Mouse (Mus musculus) embryonic facial prominence, embryonic 11.5 days (tissue): ENCODE measurements around the gene Slc29a1. TPM values are rescaled to one million over a fixed set of nuclear protein-coding genes. Genes with fewer than 3 reads are reported as not detected.

ENCODE experiments used
- ATAC-seq: fragments of 200-750 bp; cut with Nextera tagmentation; replicated peaks from 2 replicates; pipeline ENCODE4 v1.8.0; 2017; ENCODE audit warnings: low read depth; ENCODE audit not compliant: insufficient number of reproducible peaks, low FRiP score, low TSS enrichment
- DNase-seq: peaks from one replicate; pipeline ENCODE4 v3.0.0-alpha.2; 2015; ENCODE audit warnings: low spot score
- H3K27ac ChIP-seq: fragments of 300-500 bp; sonication (generic); replicated peaks from 2 replicates; pipeline ENCODE4 v1.5.1; 2014; ENCODE audit warnings: mild to moderate bottlenecking, low read depth, low read length, control low read depth
- H3K27me3 ChIP-seq: fragments of 300-500 bp; sonication (generic); 2 replicates; pipeline ENCODE4 v1.6.1; 2014; ENCODE audit warnings: mild to moderate bottlenecking, low read length, moderate library complexity, mixed read lengths; ENCODE audit not compliant: control insufficient read depth, insufficient read depth
- H3K36me3 ChIP-seq: fragments of 300-500 bp; sonication (generic); replicated peaks from 2 replicates; pipeline ENCODE4 v1.6.1; 2014; ENCODE audit warnings: low read depth, mild to moderate bottlenecking, low read length, moderate library complexity, mixed read lengths; ENCODE audit not compliant: control insufficient read depth, insufficient read depth
- H3K4me1 ChIP-seq: fragments of 300-500 bp; sonication (generic); 2 replicates; pipeline ENCODE4 v1.6.1; 2014; ENCODE audit warnings: low read length, mixed read lengths; ENCODE audit not compliant: control insufficient read depth, insufficient read depth
- H3K4me2 ChIP-seq: fragments of 300-500 bp; sonication (generic); 2 replicates; pipeline ENCODE4 v1.6.1; 2014; ENCODE audit warnings: low read depth, mild to moderate bottlenecking, control low read depth, low read length, moderate library complexity
- H3K4me3 ChIP-seq: fragments of 300-500 bp; sonication (generic); 2 replicates; pipeline ENCODE4 v1.5.1; 2014; ENCODE audit warnings: low read depth, low read length, control low read depth
- H3K9ac ChIP-seq: fragments of 300-500 bp; sonication (generic); replicated peaks from 2 replicates; pipeline ENCODE4 v1.6.1; 2014; ENCODE audit warnings: mild to moderate bottlenecking, control low read depth, low read length
- H3K9me3 ChIP-seq: fragments of 300-500 bp; sonication (generic); replicated peaks from 2 replicates; pipeline ENCODE4 v1.6.1; 2016; ENCODE audit warnings: mild to moderate bottlenecking, low read length, inconsistent platforms, mixed read lengths; ENCODE audit not compliant: control insufficient read depth
- WGBS: fragments of 180-500 bp; shearing (Covaris S2); extraction: QIAGEN DNeasy Blood & Tissue Kit; methylation state at CpG from one replicate; pipeline ENCODE4 v1.1.7; 2014; 5-methylcytosine and 5-hydroxymethylcytosine counted together
- polyA plus RNA-seq: library from polyadenylated mRNA; unstranded; fragments of >200 nt; fragmentation: Nextera tagmentation; extraction: Ambion mirVana; gene quantifications from 2 replicates; pipeline ENCODE4 v1.2.1, GENCODE M21; 2014

The Slc29a1 gene
- polyA plus RNA-seq, 1 experiment from 2014 or later: 52.5 TPM

DNA sequence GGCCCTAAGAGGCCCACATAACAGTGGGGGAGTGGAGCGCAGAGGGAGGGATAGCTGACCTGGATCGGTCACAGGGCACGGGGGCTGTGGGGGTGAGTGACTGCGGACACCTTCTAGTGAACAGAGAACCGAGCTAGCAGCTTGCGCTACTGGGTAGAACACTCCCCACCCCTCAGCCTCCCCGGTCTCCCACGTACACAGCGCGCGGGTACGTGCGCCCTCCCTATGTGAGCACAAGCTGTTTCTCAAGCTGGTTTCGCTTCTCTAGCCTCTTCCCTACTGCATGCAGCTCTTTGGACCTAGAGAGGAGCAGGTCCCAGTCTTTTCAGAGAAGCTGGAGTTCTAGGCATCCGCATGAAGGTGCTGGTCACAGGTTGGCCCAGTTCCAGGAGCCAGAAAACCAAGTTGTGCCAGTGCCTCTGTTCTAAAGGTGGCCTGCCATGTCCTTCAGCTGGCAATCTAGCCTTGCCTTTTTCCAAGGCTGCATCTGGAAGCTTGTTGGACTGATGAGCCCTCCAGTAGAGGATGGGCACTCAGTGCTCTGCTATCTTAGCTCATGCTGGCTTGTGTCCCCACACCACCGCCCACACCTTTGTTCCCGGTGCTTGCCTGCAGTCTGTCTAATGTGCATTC, 25.2 kb downstream of the Slc29a1 start:
- Histone ChIP-seq H3K4me3 (peak overlapping the region; percentile 100), H3K9ac (peak overlapping the region; percentile 98), H3K36me3 (peaks cover 19% of the 10 kb centered on the region), H3K4me2 (peak overlapping the region; percentile 83), H3K27ac (peak overlapping the region; percentile 76), H3K27me3 (no peaks in the 10 kb centered on the region), H3K9me3 (no peaks in the 10 kb centered on the region), H3K4me1 (no peaks in the 10 kb centered on the region; the same call in 1 of the 2 replicates)
- ATAC-seq (peak; percentile 24), DNase-seq (peak; percentile 56)
- 4% methylated on average over 17 of the region's 17 CpGs for WGBS

- peak overlapping the region; percentile 94 for H3K27ac ChIP-seq
- DNase-seq (peak; percentile 96), ATAC-seq (peak; percentile 64)
- H3K4me1 ChIP-seq: no peaks in the 10 kb centered on the region; the same call in none of the 2 replicates
- H3K36me3 ChIP-seq: peaks cover 24% of the 10 kb centered on the region
- peak overlapping the region; percentile 98 for H3K9ac ChIP-seq
- WGBS: under 1% methylated on average over 18 of the region's 18 CpGs
- H3K4me3 ChIP-seq: peak overlapping the region; percentile 100
- peak overlapping the region; percentile 83 for H3K4me2 ChIP-seq
- H3K9me3 ChIP-seq: no peaks in the 10 kb centered on the region
- no peaks in the 10 kb centered on the region for H3K27me3 ChIP-seq
Observed at GRCm38 (mm10) chr17:45573780-45574123, 25.7 kb downstream of the Slc29a1 start.

GRCm38 (mm10) chr17:45573087-45573779, 26.2 kb downstream of the Slc29a1 start, which contains the start of gene Hsp90ab1:
Gene Hsp90ab1 (minus strand): TSS chr17:45573271.
- Histone ChIP-seq H3K27ac (peak within 1 kb of the TSS; percentile 94), H3K4me2 (peak within 1 kb of the TSS; percentile 83), H3K27me3 (no peaks in the 10 kb centered on the region), H3K9me3 (no peaks in the 10 kb centered on the region), H3K4me3 (peak within 1 kb of the TSS; percentile 100), H3K36me3 (peaks cover 24% of the 10 kb centered on the region), H3K9ac (peak within 1 kb of the TSS; percentile 98), H3K4me1 (no peaks in the 10 kb centered on the region; the same call in none of the 2 replicates)
- WGBS: under 1% methylated on average over 41 of the region's 41 CpGs
- DNase-seq (peak; percentile 100), ATAC-seq (peak; percentile 86)

DNA sequence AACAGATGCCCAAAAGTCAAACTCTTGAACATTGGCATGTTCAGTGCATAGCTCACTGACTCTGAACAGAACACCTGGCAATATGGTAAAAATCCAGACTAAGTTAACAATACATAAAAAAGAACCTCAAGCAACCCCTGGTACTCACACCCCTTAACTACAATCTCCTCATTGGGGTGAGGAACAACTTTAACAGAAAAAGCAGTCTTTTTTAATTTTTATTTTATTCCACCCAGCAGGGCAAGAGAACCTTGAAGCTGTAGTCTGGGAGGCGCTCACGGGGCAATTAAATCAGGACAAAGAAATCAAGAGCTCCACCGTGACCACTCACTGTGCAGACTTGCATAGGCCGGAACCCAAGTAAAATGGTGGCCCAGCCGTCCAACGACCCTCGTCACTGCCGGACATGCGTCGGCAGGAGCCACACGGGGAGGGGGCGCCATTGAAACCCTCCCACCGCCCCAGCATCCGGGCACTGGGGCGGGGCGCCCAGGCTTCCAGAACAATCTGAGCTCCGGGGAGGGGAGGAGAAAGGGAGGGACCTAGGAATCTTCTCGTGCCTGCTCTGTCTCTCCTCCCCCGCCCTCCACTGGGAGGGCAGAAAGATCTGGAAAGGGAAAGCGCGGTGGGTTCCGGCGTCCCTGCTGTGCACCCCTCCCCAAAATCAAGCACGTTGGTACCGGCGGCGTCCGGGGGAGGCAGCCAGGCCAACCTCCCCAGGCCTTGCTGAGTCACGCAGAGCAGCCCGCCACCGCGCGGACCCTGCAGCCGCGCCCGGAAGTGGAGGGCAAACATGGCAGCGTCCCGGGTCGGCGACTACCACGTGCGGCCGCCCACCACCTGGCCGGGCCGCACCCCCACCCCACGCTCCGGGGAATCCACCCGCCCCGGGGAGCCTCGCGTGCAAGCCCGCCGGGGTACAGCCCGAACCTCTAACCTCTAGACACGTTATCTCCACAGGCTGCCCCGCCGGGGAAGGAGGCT, 27.0 kb downstream of the Slc29a1 start:
- Histone ChIP-seq H3K4me2 (peak overlapping the region; percentile 83), H3K9me3 (no peaks in the 10 kb centered on the region), H3K9ac (peak overlapping the region; percentile 98), H3K4me1 (no peaks in the 10 kb centered on the region; the same call in none of the 2 replicates), H3K27me3 (no peaks in the 10 kb centered on the region), H3K36me3 (peaks cover 24% of the 10 kb centered on the region), H3K27ac (peak overlapping the region; percentile 94), H3K4me3 (peak overlapping the region; percentile 100)
- WGBS: under 1% methylated on average over 55 of the region's 57 CpGs
- peak; percentile 41 for ATAC-seq
- DNase-seq: peak; percentile 91

DNA sequence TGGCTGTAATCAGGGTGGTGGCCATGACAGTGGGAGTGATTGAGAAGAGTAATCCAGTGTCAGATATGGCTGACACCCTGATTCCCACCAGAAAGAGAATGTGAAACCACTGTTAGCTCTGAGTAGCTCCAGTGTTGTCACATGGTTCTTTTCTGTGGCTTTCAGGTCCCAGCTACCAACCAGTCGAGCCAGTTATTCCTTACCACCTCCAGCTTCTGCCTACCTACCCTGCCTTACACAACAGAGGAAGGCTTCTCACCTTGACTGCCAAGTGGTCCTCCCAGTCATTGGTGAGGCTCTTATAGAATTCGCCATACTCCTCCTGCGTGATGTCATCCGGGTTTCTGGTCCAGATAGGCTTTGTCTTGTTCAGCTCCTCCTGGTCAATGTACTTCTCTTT, 29.4 kb downstream of the Slc29a1 start:
- Histone ChIP-seq H3K9me3 (no peaks in the 10 kb centered on the region), H3K4me1 (peaks cover 4% of the 10 kb centered on the region), H3K4me3 (no peak overlapping the region), H3K9ac (no peak overlapping the region), H3K4me2 (no peak overlapping the region), H3K27me3 (no peaks in the 10 kb centered on the region), H3K36me3 (peaks cover 29% of the 10 kb centered on the region), H3K27ac (no peak overlapping the region)
- 85% methylated on average over 4 of the region's 4 CpGs for WGBS
- DNase-seq (no peak), ATAC-seq (no peak)

GRCm38 (mm10) chr17:45568990-45569389, 30.4 kb downstream of the Slc29a1 start:
- DNase-seq (no peak), ATAC-seq (no peak)
- Histone ChIP-seq H3K4me2 (no peak overlapping the region), H3K36me3 (peaks cover 29% of the 10 kb centered on the region), H3K9ac (no peak overlapping the region), H3K4me1 (peaks cover 7% of the 10 kb centered on the region), H3K27me3 (no peaks in the 10 kb centered on the region), H3K4me3 (no peak overlapping the region), H3K9me3 (no peaks in the 10 kb centered on the region), H3K27ac (no peak overlapping the region)
- WGBS: 87% methylated on average over 12 of the region's 12 CpGs

DNA sequence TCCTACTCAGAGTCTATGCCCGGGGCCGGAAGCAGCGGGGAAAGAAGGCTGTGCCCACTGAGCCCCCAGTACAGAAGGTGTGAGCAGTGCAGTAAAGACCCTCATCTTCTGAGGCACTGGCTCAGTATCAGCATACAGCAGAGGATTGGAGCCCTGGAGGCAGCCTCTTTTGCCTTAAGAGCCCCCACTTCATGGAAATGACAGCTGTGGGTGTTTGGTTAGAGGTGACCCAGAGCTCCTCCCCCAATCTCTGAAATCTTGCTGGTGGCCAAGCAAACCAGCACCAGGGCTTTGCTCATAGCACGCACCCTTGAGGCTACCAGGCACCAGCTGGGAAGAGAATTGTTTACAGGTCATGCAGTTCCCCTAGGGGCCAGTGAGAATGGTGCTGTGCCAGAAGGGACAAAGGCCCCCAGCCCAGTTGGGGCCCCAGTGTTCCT, 32.2 kb downstream of the Slc29a1 start:
- DNase-seq (peak; percentile 33), ATAC-seq (no peak)
- Histone ChIP-seq H3K36me3 (peaks cover 29% of the 10 kb centered on the region), H3K4me3 (peak overlapping the region; percentile 5; the same call in 1 of the 2 replicates), H3K9ac (no peak overlapping the region), H3K9me3 (no peaks in the 10 kb centered on the region), H3K4me1 (peaks cover 7% of the 10 kb centered on the region), H3K4me2 (no peak overlapping the region), H3K27ac (no peak overlapping the region), H3K27me3 (no peaks in the 10 kb centered on the region)
- 32% methylated on average over 4 of the region's 4 CpGs for WGBS
